Mouse (Mus musculus) heart, embryonic 11.5 days (tissue): ENCODE results near the gene Hivep2. TPM values are rescaled to one million over a fixed set of nuclear protein-coding genes. Genes with fewer than 3 reads are reported as not detected.

Source experiments
- ATAC-seq: fragments of 200-750 bp; cut with Nextera tagmentation; replicated peaks from 2 replicates; pipeline ENCODE4 v1.8.0; 2017; ENCODE audit warnings: moderate library complexity; ENCODE audit not compliant: insufficient number of reproducible peaks, low FRiP score, low TSS enrichment
- H3K27ac ChIP-seq: fragments of 300-500 bp; sonication (generic); 2 replicates; pipeline ENCODE4 v1.5.1; 2014; ENCODE audit warnings: mild to moderate bottlenecking, low read depth, low read length
- H3K27me3 ChIP-seq: fragments of 300-500 bp; sonication (generic); 2 replicates; pipeline ENCODE4 v1.6.1; 2014; ENCODE audit warnings: mild to moderate bottlenecking, low read length, mixed read lengths; ENCODE audit not compliant: control insufficient read depth, insufficient read depth
- H3K36me3 ChIP-seq: fragments of 300-500 bp; sonication (generic); 2 replicates; pipeline ENCODE4 v1.6.1; 2014; ENCODE audit warnings: mild to moderate bottlenecking, low read length, moderate library complexity, mixed read lengths; ENCODE audit not compliant: control insufficient read depth, insufficient read depth
- H3K4me1 ChIP-seq: fragments of 300-500 bp; sonication (generic); 2 replicates; pipeline ENCODE4 v1.6.1; 2014; ENCODE audit warnings: low read length; ENCODE audit not compliant: control insufficient read depth, insufficient read depth
- H3K4me2 ChIP-seq: fragments of 300-500 bp; sonication (generic); 2 replicates; pipeline ENCODE4 v1.6.1; 2014; ENCODE audit warnings: mild to moderate bottlenecking, moderate library complexity
- H3K4me3 ChIP-seq: fragments of 300-500 bp; sonication (generic); 2 replicates; pipeline ENCODE4 v1.5.1; 2014; ENCODE audit warnings: low read depth, low read length
- H3K9ac ChIP-seq: fragments of 300-500 bp; sonication (generic); 2 replicates; pipeline ENCODE4 v1.6.1; 2014; ENCODE audit warnings: mild to moderate bottlenecking, low read depth, low read length, moderate library complexity
- H3K9me3 ChIP-seq: fragments of 300-500 bp; sonication (generic); replicated peaks from 2 replicates; pipeline ENCODE4 v1.6.1; 2016; ENCODE audit warnings: low read length; ENCODE audit not compliant: control insufficient read depth
- WGBS: fragments of 180-500 bp; shearing (Covaris S2); extraction: QIAGEN DNeasy Blood & Tissue Kit; methylation state at CpG from one replicate; pipeline ENCODE4 v1.1.7; 2014; ENCODE audit not compliant: insufficient replicate concordance; 5-methylcytosine and 5-hydroxymethylcytosine counted together
- polyA plus RNA-seq: library from polyadenylated mRNA; unstranded; fragments of >200 nt; fragmentation: Nextera tagmentation; extraction: Ambion mirVana; gene quantifications from 2 replicates; pipeline ENCODE4 v1.2.1, GENCODE M21; 2014

Hivep2 gene
- polyA plus RNA-seq, 1 experiment from 2014 or later: 8.0 TPM

DNA sequence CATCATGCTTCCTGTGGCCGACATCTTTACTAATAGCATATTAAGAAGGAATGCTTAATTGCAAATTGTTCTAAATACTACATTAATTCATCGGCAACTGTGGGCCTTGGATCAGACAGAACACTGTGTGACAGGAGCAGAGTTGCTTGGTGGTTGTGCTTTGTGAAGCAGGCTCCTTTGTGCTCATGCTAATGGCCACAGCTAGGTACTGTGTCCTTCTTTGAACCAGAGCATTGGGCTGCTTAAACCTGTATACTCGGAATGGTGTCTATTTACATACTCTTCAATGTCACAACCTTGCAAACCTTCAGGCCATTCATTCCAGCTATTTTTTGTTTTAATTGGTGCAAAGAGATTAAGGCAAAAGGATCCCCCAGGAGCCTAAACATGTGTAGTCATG is 115.9 kb downstream of the Hivep2 start:
- Histone ChIP-seq H3K27me3 (no peaks in the 10 kb centered on the region), H3K36me3 (no peaks in the 10 kb centered on the region), H3K4me2 (no peak overlapping the region), H3K27ac (no peak overlapping the region), H3K4me3 (no peak overlapping the region), H3K9ac (no peak overlapping the region), H3K9me3 (no peaks in the 10 kb centered on the region), H3K4me1 (no peaks in the 10 kb centered on the region)
- WGBS: 77% methylated on average over 3 of the region's 3 CpGs
- ATAC-seq: no peak

- Histone ChIP-seq H3K9ac (no peak overlapping the region), H3K4me2 (no peak overlapping the region), H3K27me3 (no peaks in the 10 kb centered on the region), H3K9me3 (no peaks in the 10 kb centered on the region), H3K27ac (no peak overlapping the region), H3K36me3 (no peaks in the 10 kb centered on the region), H3K4me1 (0 out of 2 replicates have a peak, but pooled peaks cover 1% of the 10 kb centered on the region), H3K4me3 (no peak overlapping the region)
- no peak for ATAC-seq
- 61% methylated on average over 3 of the region's 3 CpGs for WGBS
Observed at GRCm38 (mm10) chr10:14082275-14082674, 116.4 kb downstream of the Hivep2 start.

- H3K27ac ChIP-seq: no peak overlapping the region
- no peak for ATAC-seq
- no peaks in the 10 kb centered on the region for H3K36me3 ChIP-seq
- no peaks in the 10 kb centered on the region for H3K27me3 ChIP-seq
- no peak overlapping the region for H3K4me2 ChIP-seq
- H3K4me3 ChIP-seq: no peak overlapping the region
- H3K4me1 ChIP-seq: 0 out of 2 replicates have a peak, but pooled peaks cover 4% of the 10 kb centered on the region
- no peak overlapping the region for H3K9ac ChIP-seq
- H3K9me3 ChIP-seq: no peaks in the 10 kb centered on the region
- 87% methylated on average over 12 of the region's 12 CpGs for WGBS
Observed at GRCm38 (mm10) chr10:14085241-14085659, 119.4 kb downstream of the Hivep2 start.

- H3K36me3 ChIP-seq: no peaks in the 10 kb centered on the region
- H3K4me3 ChIP-seq: no peak overlapping the region
- no peaks in the 10 kb centered on the region for H3K27me3 ChIP-seq
- 0 out of 2 replicates have a peak, but pooled peaks cover 4% of the 10 kb centered on the region for H3K4me1 ChIP-seq
- H3K9me3 ChIP-seq: no peaks in the 10 kb centered on the region
- ATAC-seq: no peak
- no peak overlapping the region for H3K9ac ChIP-seq
- WGBS: 68% methylated on average over 10 of the region's 10 CpGs
- peak overlapping the region; percentile 25 for H3K27ac ChIP-seq
- no peak overlapping the region; the same call in 1 of the 2 replicates for H3K4me2 ChIP-seq
Observed at GRCm38 (mm10) chr10:14085882-14086515, 120.1 kb downstream of the Hivep2 start.

GRCm38 (mm10) chr10:14087316-14087715 is 121.4 kb downstream of the Hivep2 start:
- no peak overlapping the region for H3K4me2 ChIP-seq
- no peak overlapping the region for H3K9ac ChIP-seq
- no peak overlapping the region for H3K27ac ChIP-seq
- H3K4me3 ChIP-seq: no peak overlapping the region
- WGBS: 75% methylated on average over 7 of the region's 7 CpGs
- ATAC-seq: no peak
- 0 out of 2 replicates have a peak, but pooled peaks cover 4% of the 10 kb centered on the region for H3K4me1 ChIP-seq
- H3K36me3 ChIP-seq: no peaks in the 10 kb centered on the region
- no peaks in the 10 kb centered on the region for H3K27me3 ChIP-seq
- no peaks in the 10 kb centered on the region for H3K9me3 ChIP-seq

DNA sequence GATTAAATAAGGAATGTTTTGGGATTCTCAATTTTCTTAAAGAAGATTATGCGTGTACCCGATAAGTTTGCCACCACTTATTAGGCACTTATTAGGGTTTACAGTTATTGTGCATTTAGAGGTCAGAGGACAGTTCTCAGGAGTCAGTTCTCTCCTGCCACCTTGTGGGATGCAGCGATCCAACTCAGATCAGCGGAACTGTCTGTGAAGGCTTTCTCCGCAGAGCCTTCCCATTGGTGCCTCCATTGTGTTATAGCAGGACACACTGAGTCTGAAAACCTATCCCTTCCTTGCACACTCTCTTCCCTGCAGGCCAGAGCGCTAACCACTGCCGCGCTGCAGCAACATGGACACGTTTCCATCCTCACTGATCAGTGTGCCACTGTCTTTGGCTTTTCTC is 123.6 kb downstream of the Hivep2 start:
- Histone ChIP-seq H3K9ac (no peak overlapping the region), H3K4me2 (no peak overlapping the region), H3K4me3 (no peak overlapping the region), H3K4me1 (0 out of 2 replicates have a peak, but pooled peaks cover 4% of the 10 kb centered on the region), H3K9me3 (no peaks in the 10 kb centered on the region), H3K36me3 (no peaks in the 10 kb centered on the region), H3K27ac (no peak overlapping the region), H3K27me3 (no peaks in the 10 kb centered on the region)
- 0 out of 2 replicates have a peak, but pooled peaks have one; percentile 39 for ATAC-seq
- WGBS: 48% methylated on average over 9 of the region's 9 CpGs

GRCm38 (mm10) chr10:14094033-14094432 is 128.2 kb downstream of the Hivep2 start:
- Histone ChIP-seq H3K4me3 (no peak overlapping the region), H3K4me2 (no peak overlapping the region), H3K9ac (no peak overlapping the region), H3K27ac (no peak overlapping the region), H3K9me3 (no peaks in the 10 kb centered on the region), H3K4me1 (peaks cover 4% of the 10 kb centered on the region; the same call in 1 of the 2 replicates), H3K36me3 (no peaks in the 10 kb centered on the region), H3K27me3 (no peaks in the 10 kb centered on the region)
- 78% methylated on average over 4 of the region's 4 CpGs for WGBS
- ATAC-seq: no peak

- H3K27me3 ChIP-seq: no peaks in the 10 kb centered on the region
- no peak overlapping the region for H3K9ac ChIP-seq
- 56% methylated on average over 3 of the region's 3 CpGs for WGBS
- H3K36me3 ChIP-seq: no peaks in the 10 kb centered on the region
- no peak overlapping the region for H3K4me3 ChIP-seq
- no peak overlapping the region for H3K4me2 ChIP-seq
- no peak overlapping the region for H3K27ac ChIP-seq
- ATAC-seq: no peak
- peaks cover 4% of the 10 kb centered on the region; the same call in 1 of the 2 replicates for H3K4me1 ChIP-seq
- no peaks in the 10 kb centered on the region for H3K9me3 ChIP-seq
Observed at GRCm38 (mm10) chr10:14096045-14096444, 130.2 kb downstream of the Hivep2 start.

DNA sequence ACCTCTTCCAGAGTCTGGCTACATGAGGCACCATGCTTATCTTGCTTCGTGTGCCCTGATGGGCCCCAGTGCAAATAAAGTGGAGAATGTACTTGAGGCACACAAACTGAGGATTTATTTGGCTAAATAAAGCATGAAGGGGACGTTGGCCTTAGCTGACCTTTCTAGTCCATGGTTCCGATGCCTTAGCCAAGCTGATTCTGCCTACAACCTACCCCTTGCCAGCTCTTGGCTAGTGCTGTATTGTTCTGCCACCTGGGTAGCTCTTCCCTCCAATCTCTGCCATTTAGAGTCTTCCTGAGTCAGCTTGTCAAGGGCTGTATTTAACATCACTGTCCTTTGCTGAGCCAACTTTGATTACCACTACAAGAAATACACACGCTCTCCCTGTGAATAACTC is 133.3 kb downstream of the Hivep2 start:
- H3K9ac ChIP-seq: no peak overlapping the region
- H3K36me3 ChIP-seq: no peaks in the 10 kb centered on the region
- ATAC-seq: no peak
- 63% methylated on average over 4 of the region's 4 CpGs for WGBS
- H3K4me3 ChIP-seq: no peak overlapping the region
- no peaks in the 10 kb centered on the region for H3K9me3 ChIP-seq
- peaks cover 4% of the 10 kb centered on the region; the same call in 1 of the 2 replicates for H3K4me1 ChIP-seq
- H3K4me2 ChIP-seq: no peak overlapping the region
- H3K27me3 ChIP-seq: no peaks in the 10 kb centered on the region
- H3K27ac ChIP-seq: no peak overlapping the region
